Mouse (Mus musculus) myocyte (in vitro differentiated cells): ENCODE measurements around the gene Abca7. TPM values are rescaled to one million over a fixed set of nuclear protein-coding genes. Genes with fewer than 3 reads are reported as not detected.

Source experiments
- H3K27me3 ChIP-seq: one replicate; pipeline ENCODE4 v1.6.1; 2011; ENCODE audit not compliant: control insufficient read depth, insufficient read depth, insufficient read length
- H3K36me3 ChIP-seq: one replicate; pipeline ENCODE4 v1.6.1; 2011; ENCODE audit not compliant: control insufficient read depth, insufficient read depth
- H3K4me2 ChIP-seq: one replicate; pipeline ENCODE4 v1.6.1; 2011; ENCODE audit warnings: low read depth, control low read depth
- H3K4me3 ChIP-seq: one replicate; pipeline ENCODE4 v1.5.1; 2011; ENCODE audit warnings: mild to moderate bottlenecking, control low read depth, moderate library complexity
- H3K79me2 ChIP-seq: one replicate; pipeline ENCODE4 v1.6.1; 2011; ENCODE audit not compliant: control insufficient read depth, insufficient read depth
- H3ac ChIP-seq: one replicate; pipeline ENCODE4 v1.6.1; 2011; ENCODE audit not compliant: control insufficient read depth, insufficient read length
- CEBPB ChIP-seq: IDR thresholded peaks from 2 replicates; pipeline ENCODE4 v1.6.1; 2011; ENCODE audit warnings: mild to moderate bottlenecking, moderate library complexity; ENCODE audit not compliant: poor library complexity, insufficient read depth, severe bottlenecking
- E2F4 ChIP-seq: IDR thresholded peaks from one replicate; pipeline ENCODE4 v1.6.1; 2011; ENCODE audit warnings: mild to moderate bottlenecking, control low read depth, moderate library complexity; ENCODE audit not compliant: insufficient read depth
- MAX ChIP-seq: IDR thresholded peaks from one replicate; pipeline ENCODE4 v1.6.1; 2011; ENCODE audit warnings: low read depth, mild to moderate bottlenecking, control low read depth
- MYOD1 ChIP-seq, 3 experiments: IDR thresholded peaks; one replicate each; pipeline ENCODE4 v1.6.1; 2011; ENCODE audit warnings: control low read depth in 2 of 3, low read depth in 2 of 3, mild to moderate bottlenecking in 2 of 3, moderate library complexity in 1 of 3; ENCODE audit not compliant: insufficient read length in 2 of 3, control insufficient read depth in 1 of 3
- MYOG ChIP-seq, 3 experiments: IDR thresholded peaks; one replicate each; pipeline ENCODE4 v1.6.1; 2011; ENCODE audit warnings: control low read depth in 2 of 3, low read depth in 2 of 3, mild to moderate bottlenecking in 2 of 3; ENCODE audit not compliant: insufficient read length in 2 of 3, control insufficient read depth in 1 of 3, insufficient read depth in 1 of 3
- POLR2A ChIP-seq: IDR thresholded peaks from one replicate; pipeline ENCODE4 v1.6.1; 2011; ENCODE audit warnings: low read depth, mild to moderate bottlenecking, control low read depth, moderate library complexity; ENCODE audit not compliant: insufficient read length
- POLR2AphosphoS2 ChIP-seq: IDR thresholded peaks from one replicate; pipeline ENCODE4 v1.6.1; 2011; ENCODE audit warnings: low read depth, control low read depth; ENCODE audit not compliant: insufficient read length
- REST ChIP-seq: IDR thresholded peaks from one replicate; pipeline ENCODE4 v1.6.1; 2011; ENCODE audit warnings: mild to moderate bottlenecking, control low read depth, moderate library complexity; ENCODE audit not compliant: insufficient read depth, insufficient read length
- SRF ChIP-seq: IDR thresholded peaks from one replicate; pipeline ENCODE4 v1.6.1; 2011; ENCODE audit warnings: low read depth; ENCODE audit not compliant: control insufficient read depth, insufficient read length
- USF1 ChIP-seq: IDR thresholded peaks from one replicate; pipeline ENCODE4 v1.6.1; 2011; ENCODE audit warnings: low read depth, mild to moderate bottlenecking, control low read depth, moderate library complexity
- polyA plus RNA-seq: library from polyadenylated mRNA; unstranded; fragments of >200 nt; fragmentation: generic; extraction: Trizol; gene quantifications from one replicate; pipeline ENCODE4 v1.2.1, GENCODE M21; 2012; ENCODE audit warnings: missing spikeins

Abca7 gene
- polyA plus RNA-seq, 1 experiment = 15.6 TPM

- Histone ChIP-seq H3ac (no peak overlapping the region), H3K4me2 (no peak overlapping the region), H3K4me3 (no peak overlapping the region), H3K36me3 (no peaks in the 10 kb centered on the region), H3K27me3 (peaks cover 8% of the 10 kb centered on the region), H3K79me2 (no peaks in the 10 kb centered on the region)
- no peak for TF ChIP-seq CEBPB
- TF ChIP-seq E2F4 = no peak
- TF ChIP-seq MYOD1 (IDR thresholded peaks at IDR 0.05; ENCODE audit: control insufficient read depth in 1 of 3, insufficient read length in 2 of 3, low read depth in 2 of 3) = no peak
- TF ChIP-seq REST = no peak
- peak; percentile 55 for TF ChIP-seq POLR2AphosphoS2
These were observed 22.2 kb upstream of the Abca7 start for GRCm38 (mm10) chr10:79974087-79974486.

DNA sequence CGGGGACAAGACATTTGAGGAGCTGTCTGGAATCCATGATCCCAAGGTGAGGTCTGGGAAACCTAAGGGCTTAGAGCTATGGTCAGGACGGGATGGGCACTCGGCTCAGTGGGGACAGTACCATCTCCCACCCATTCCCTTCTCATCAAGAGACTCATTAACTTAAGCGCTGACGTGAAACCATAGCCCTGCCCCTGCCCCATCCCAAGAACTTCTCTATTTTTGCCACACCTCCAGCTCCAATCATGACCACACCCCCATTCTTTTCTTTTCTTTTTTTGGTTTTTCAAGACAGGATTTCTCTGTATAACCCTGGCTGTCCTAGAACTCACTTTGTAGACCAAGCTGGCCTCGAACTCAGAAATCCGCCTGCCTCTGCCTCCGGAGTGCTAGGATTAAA is 21.6 kb upstream of the Abca7 start:
- Histone ChIP-seq H3ac (no peak overlapping the region), H3K27me3 (peaks cover 8% of the 10 kb centered on the region), H3K79me2 (no peaks in the 10 kb centered on the region), H3K4me3 (no peak overlapping the region), H3K4me2 (no peak overlapping the region), H3K36me3 (no peaks in the 10 kb centered on the region)
- no peak for TF ChIP-seq CEBPB
- no peak for TF ChIP-seq REST
- TF ChIP-seq MYOD1 (IDR thresholded peaks at IDR 0.05; ENCODE audit: control insufficient read depth in 1 of 3, insufficient read length in 2 of 3, low read depth in 2 of 3) = no peak
- no peak for TF ChIP-seq MYOG (IDR thresholded peaks at IDR 0.05; ENCODE audit: control insufficient read depth in 1 of 3, insufficient read depth in 1 of 3, insufficient read length in 2 of 3, low read depth in 2 of 3)
- no peak for TF ChIP-seq SRF
- no peak for TF ChIP-seq POLR2A

- H3K36me3 ChIP-seq = no peaks in the 10 kb centered on the region
These were observed 20.1 kb upstream of the Abca7 start for GRCm38 (mm10) chr10:79976071-79976721.

GRCm38 (mm10) chr10:79976722-79977107 is 19.6 kb upstream of the Abca7 start:
- Histone ChIP-seq H3K4me3 (no peak overlapping the region), H3K4me2 (no peak overlapping the region), H3K36me3 (no peaks in the 10 kb centered on the region), H3ac (no peak overlapping the region), H3K79me2 (peaks cover 18% of the 10 kb centered on the region), H3K27me3 (no peaks in the 10 kb centered on the region)
- TF ChIP-seq POLR2AphosphoS2 = peak; percentile 18
- TF ChIP-seq USF1 = no peak
- TF ChIP-seq MYOD1 (IDR thresholded peaks at IDR 0.05; ENCODE audit: control insufficient read depth in 1 of 3, insufficient read length in 2 of 3, low read depth in 2 of 3) = no peak

More at GRCm38 (mm10) chr10:79976071-79976721, 20.1 kb upstream of the Abca7 start:
- Histone ChIP-seq H3K79me2 (peaks cover 13% of the 10 kb centered on the region), H3ac (no peak overlapping the region), H3K4me3 (no peak overlapping the region), H3K27me3 (peaks cover under 1% of the 10 kb centered on the region), H3K4me2 (no peak overlapping the region)
- TF ChIP-seq POLR2AphosphoS2 (peak; percentile 7), MYOD1 (IDR thresholded peaks at IDR 0.05; ENCODE audit: control insufficient read depth in 1 of 3, insufficient read length in 2 of 3, low read depth in 2 of 3) (no peak)

DNA sequence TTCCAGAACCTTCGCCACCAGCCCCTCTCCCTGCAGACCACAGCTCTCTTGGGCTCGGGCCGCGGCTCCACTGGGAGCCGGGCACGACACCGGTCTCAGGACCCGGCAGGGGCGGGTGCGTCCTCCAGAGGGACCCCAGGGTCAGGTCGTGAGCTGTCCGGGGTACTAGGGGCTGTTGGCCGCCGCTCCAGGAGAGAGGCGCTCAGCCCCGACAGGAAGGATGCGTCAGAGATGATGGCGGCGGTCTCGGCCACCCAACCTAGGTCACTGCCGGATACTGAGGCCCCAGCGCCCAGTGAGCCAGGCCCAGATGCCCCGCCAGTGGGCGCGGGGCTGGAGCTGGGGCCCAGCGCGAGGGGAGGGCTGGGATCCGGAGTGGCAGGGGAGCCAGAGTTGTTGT is 19.0 kb upstream of the Abca7 start:
- Histone ChIP-seq H3K4me2 (no peak overlapping the region), H3K79me2 (peaks cover 24% of the 10 kb centered on the region), H3ac (no peak overlapping the region), H3K27me3 (no peaks in the 10 kb centered on the region), H3K4me3 (no peak overlapping the region), H3K36me3 (no peaks in the 10 kb centered on the region)
- TF ChIP-seq POLR2A (no peak), POLR2AphosphoS2 (no peak), MAX (no peak), SRF (no peak), E2F4 (no peak), CEBPB (no peak), USF1 (no peak), MYOG (IDR thresholded peaks at IDR 0.05; ENCODE audit: control insufficient read depth in 1 of 3, insufficient read depth in 1 of 3, insufficient read length in 2 of 3, low read depth in 2 of 3) (no peak), REST (no peak)

DNA sequence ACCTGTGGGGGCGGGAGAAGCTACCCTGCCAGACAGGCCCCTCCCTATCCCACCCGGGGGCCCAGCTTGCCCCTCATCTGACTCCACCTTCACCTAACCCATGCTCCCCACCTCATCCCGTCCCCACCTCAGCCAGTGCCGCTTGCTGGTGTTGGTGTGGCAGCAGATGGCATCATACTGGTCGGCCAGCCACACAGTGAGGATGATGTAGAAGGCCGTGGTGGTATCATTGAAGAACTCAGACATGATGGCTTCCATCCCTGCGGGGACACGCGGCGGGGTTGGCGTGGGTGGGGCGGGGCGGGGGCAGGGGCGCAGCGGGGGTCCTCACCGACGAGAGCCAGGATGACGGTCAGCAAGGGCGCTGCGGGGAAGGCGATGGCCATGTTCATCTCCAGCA is 18.2 kb upstream of the Abca7 start:
- no peak overlapping the region for H3ac ChIP-seq
- H3K4me2 ChIP-seq = no peak overlapping the region
- no peaks in the 10 kb centered on the region for H3K36me3 ChIP-seq
- TF ChIP-seq POLR2A = peak; percentile 13
- TF ChIP-seq MYOG (IDR thresholded peaks at IDR 0.05; ENCODE audit: control insufficient read depth in 1 of 3, insufficient read depth in 1 of 3, insufficient read length in 2 of 3, low read depth in 2 of 3) = no peak
- TF ChIP-seq CEBPB = no peak
- no peak for TF ChIP-seq SRF
- H3K4me3 ChIP-seq = no peak overlapping the region
- no peaks in the 10 kb centered on the region for H3K27me3 ChIP-seq
- peaks cover 32% of the 10 kb centered on the region for H3K79me2 ChIP-seq
